Mouse (Mus musculus): ENCODE results near the gene Ikzf1.

DNA sequence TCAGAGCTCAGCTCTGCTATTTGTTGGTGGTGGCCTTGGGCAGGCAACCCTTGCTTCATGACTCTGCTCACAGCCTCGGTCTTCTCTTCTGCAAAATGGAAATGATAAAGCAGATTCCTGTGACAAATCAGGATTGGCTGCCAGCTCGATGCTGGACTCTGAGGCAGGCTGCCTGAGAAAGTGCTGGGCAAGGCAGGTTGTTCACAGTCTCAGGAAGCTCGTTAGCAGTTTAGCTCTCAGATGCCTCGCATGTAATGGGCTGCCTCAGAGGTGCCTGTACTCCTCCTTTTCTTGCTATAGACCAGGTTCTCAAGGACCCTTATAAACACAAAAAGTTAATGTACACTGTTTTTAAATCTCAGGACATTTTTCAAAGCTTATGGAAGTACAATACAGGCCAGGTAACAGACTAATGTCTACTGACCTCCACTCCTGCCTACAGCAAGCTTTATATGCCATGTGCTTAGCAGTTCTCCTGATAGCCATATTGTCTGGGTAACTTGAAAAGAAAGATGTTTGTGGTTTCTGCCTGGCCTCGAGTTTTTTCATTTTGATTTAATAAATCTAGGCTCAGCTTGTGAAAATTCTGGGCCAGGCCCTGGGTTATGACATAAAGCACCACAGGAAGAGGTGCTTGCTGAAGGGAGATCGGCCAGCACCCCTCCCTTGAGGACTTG is 10.5 kb downstream of the Ikzf1 start:
- TF ChIP-seq POLR2A (IDR thresholded peaks at IDR 0.05; ENCODE audit: borderline replicate concordance, extremely low read depth, insufficient read depth, insufficient read length, poor library complexity, severe bottlenecking) = no peak
- no peak for TF ChIP-seq CTCF (IDR thresholded peaks at IDR 0.05; ENCODE audit: borderline replicate concordance, extremely low read depth, insufficient read depth, insufficient read length)
